Mouse (Mus musculus) liver, embryonic 16.5 days (tissue): ENCODE results near the gene Hmgb1. TPM values are rescaled to one million over a fixed set of nuclear protein-coding genes. Genes with fewer than 3 reads are reported as not detected.

Experiments used
- ATAC-seq: fragments of 200-750 bp; cut with Nextera tagmentation; 2 replicates; pipeline ENCODE4 v1.8.0; 2017; ENCODE audit warnings: low read depth, mild to moderate bottlenecking, moderate number of reproducible peaks, moderate library complexity
- H3K27ac ChIP-seq: fragments of 300-500 bp; sonication (generic); 2 replicates; pipeline ENCODE4 v1.5.1; 2014; ENCODE audit warnings: mild to moderate bottlenecking, low read length
- H3K27me3 ChIP-seq: fragments of 300-500 bp; sonication (generic); 2 replicates; pipeline ENCODE4 v1.6.1; 2014; ENCODE audit warnings: low read depth, low read length, mixed read lengths; ENCODE audit not compliant: control insufficient read depth, insufficient read depth
- H3K36me3 ChIP-seq: fragments of 300-500 bp; sonication (generic); 2 replicates; pipeline ENCODE4 v1.6.1; 2014; ENCODE audit warnings: mild to moderate bottlenecking; ENCODE audit not compliant: control insufficient read depth, insufficient read depth
- H3K4me1 ChIP-seq: fragments of 300-500 bp; sonication (generic); 2 replicates; pipeline ENCODE4 v1.6.1; 2014; ENCODE audit warnings: low read depth, low read length, mixed read lengths; ENCODE audit not compliant: control insufficient read depth
- H3K4me2 ChIP-seq: fragments of 300-500 bp; sonication (generic); 2 replicates; pipeline ENCODE4 v1.6.1; 2014; ENCODE audit warnings: low read depth, low read length, mixed read lengths
- H3K4me3 ChIP-seq: fragments of 300-500 bp; sonication (generic); 2 replicates; pipeline ENCODE4 v1.5.1; 2014; ENCODE audit warnings: low read depth, mild to moderate bottlenecking, low read length
- H3K9ac ChIP-seq: fragments of 300-500 bp; sonication (generic); 2 replicates; pipeline ENCODE4 v1.6.1; 2014; ENCODE audit warnings: low read depth, low read length
- H3K9me3 ChIP-seq: fragments of 300-500 bp; sonication (generic); replicated peaks from 2 replicates; pipeline ENCODE4 v1.6.1; 2016; ENCODE audit warnings: low read length; ENCODE audit not compliant: control insufficient read depth
- WGBS: fragments of 180-500 bp; shearing (Covaris S2); extraction: QIAGEN DNeasy Blood & Tissue Kit; methylation state at CpG from one replicate; pipeline ENCODE4 v1.1.7; 2014; ENCODE audit not compliant: insufficient replicate concordance; 5-methylcytosine and 5-hydroxymethylcytosine counted together
- polyA plus RNA-seq: library from polyadenylated mRNA; unstranded; fragments of >200 nt; fragmentation: Nextera tagmentation; extraction: Ambion mirVana; gene quantifications from 2 replicates; pipeline ENCODE4 v1.2.1, GENCODE M21; 2015

Hmgb1 gene
- 379 and 433 TPM in 2 replicates for polyA plus RNA-seq

DNA sequence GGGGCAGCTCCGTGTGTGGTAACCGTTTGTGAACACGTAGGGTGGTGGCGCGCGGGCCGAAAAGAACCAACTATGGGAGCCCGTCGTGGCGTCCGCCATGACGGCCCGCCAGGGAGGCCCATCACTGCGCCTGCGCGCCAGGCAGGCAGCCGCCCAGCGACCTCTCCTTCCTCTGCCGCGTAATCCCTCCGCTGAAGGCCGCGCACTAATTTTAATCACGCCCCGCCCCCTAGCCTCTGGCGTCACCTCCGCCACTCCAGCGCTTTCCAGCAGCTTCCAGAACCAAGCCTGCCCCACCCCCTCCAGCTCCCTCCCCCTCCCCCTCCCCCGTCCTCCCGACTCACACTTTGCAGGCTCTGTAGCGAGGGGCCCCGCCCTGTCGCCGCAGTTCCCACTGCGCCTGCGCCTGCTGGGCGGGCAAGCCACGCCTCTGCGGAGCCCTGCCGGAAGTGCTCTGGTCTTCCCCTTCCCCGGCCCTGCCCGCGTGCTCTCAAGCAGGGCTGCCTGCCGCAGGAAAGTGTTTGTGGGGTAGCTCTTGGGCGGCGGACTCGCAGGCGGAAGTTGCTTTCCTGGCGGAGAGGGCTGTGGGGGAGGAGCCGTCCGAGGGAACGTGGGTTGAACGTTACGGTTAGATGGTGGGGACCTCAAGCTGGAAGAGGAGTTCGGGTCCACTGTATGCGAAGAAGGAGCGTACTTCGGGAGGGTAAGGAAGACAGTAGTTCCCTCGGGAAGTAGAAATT is at the start of gene Hmgb1, which contains the start of gene Uspl1:
TSS of gene Hmgb1 (minus strand) at position 386 of the 740 bp plus-strand sequence.
TSS of gene Uspl1 (plus strand) at position 247 of the 740 bp plus-strand sequence.
- peak within 1 kb of the TSS; percentile 95 for H3K4me3 ChIP-seq

DNA sequence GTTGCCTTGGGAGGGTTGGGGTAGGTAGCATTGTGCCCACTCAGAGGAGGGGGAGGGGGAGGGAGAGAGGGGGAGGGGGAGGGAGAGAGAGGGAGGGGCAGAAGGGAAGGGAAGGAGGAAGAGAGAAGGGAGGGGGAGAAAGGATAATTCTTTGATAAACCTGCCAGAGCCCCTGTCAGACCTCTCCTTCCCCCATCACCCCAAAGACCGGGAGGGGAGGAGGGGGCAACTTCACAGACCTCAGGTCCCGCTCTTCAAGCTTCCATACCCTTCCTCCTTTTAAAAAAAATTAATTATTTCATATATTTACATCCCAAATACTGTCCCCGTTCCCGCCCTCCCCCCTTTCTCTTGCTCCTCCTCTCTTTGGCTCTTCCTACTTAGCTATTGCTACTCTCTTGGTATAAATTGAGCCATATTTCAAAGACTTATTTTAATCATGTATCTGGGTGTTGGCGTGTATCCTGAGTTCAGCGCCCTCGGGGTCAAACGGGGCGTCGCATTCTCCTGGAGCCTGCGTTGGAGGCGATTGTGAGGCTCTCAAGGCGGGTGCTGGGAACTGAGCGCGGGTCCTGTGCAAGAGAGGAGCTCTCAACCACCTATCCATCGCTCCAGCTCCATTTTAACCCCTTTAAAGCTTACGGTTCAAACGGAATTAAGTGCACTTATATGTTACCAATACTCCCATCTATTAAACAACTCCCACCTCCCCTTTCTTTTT is 45.5 kb upstream of the Hmgb1 start:
- H3K9me3 ChIP-seq: peaks cover 2% of the 10 kb centered on the region; the same call in 1 of the 2 replicates
- peak overlapping the region; percentile 62 for H3K9ac ChIP-seq
- H3K27me3 ChIP-seq: no peaks in the 10 kb centered on the region
- no peak for ATAC-seq
- peak overlapping the region; percentile 80 for H3K27ac ChIP-seq
- peak overlapping the region; percentile 63 for H3K4me3 ChIP-seq
- peak overlapping the region; percentile 78 for H3K4me2 ChIP-seq
- peaks cover 12% of the 10 kb centered on the region for H3K4me1 ChIP-seq
- 78% methylated on average over 18 of the region's 18 CpGs for WGBS
- H3K36me3 ChIP-seq: no peaks in the 10 kb centered on the region

More for the DNA sequence above, at the start of gene Hmgb1, which contains the start of gene Uspl1:
- Histone ChIP-seq H3K36me3 (peaks cover 5% of the 10 kb centered on the region), H3K4me2 (peak within 1 kb of the TSS; percentile 96), H3K27me3 (no peaks in the 10 kb centered on the region), H3K27ac (peak within 1 kb of the TSS; percentile 97), H3K9me3 (no peaks in the 10 kb centered on the region), H3K9ac (peak within 1 kb of the TSS; percentile 95), H3K4me1 (peaks cover 18% of the 10 kb centered on the region)
- under 1% methylated on average over 58 of the region's 59 CpGs for WGBS
- ATAC-seq: peak; percentile 93

DNA sequence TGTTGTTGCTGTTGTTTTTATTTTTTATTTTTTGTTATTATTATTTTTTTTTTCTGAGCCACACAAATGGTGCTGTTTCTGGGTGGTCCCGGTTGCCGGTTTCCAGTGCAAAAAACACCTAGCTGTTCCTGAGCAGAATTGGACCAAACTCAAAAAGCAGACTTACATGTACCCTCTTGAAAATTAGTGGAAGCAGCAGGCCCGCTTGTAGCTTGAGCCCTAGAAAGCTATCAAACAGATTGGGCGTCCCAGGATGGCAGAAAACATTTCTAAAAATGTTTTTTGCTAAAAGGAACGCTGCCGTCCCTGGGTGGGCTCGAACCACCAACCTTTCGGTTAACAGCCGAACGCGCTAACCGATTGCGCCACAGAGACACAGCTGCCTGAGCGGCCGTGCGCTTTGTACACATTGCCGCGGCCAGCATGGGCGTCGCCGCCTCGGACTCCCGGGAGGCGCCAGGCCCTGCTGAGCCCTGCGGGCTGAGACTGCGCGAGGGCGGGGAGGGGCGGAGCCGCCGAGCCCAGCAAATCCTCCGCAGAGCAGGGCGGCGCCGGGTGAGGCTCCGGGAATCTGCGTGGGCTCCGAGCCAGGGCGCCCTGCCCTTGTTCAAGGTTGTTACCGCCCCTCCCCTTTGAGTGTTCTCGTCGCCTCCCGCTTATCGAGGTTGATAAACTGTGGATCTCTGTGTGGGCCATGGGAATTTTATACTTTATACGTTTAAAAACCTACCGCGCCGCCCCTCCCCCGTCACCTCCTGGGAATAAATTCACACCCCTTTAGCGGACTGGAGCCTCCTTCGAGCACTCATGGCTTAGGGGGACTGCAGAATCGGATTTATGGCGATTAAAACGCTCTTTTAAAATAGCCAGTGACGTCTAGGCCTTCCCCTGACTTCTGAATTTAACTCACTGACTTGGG is 44.7 kb upstream of the Hmgb1 start:
- Histone ChIP-seq H3K36me3 (no peaks in the 10 kb centered on the region), H3K27ac (peak overlapping the region; percentile 80), H3K9me3 (peaks cover 2% of the 10 kb centered on the region; the same call in 1 of the 2 replicates), H3K4me1 (peaks cover 12% of the 10 kb centered on the region), H3K4me2 (peak overlapping the region; percentile 78), H3K27me3 (no peaks in the 10 kb centered on the region), H3K4me3 (peak overlapping the region; percentile 63), H3K9ac (peak overlapping the region; percentile 62)
- peak; percentile 100 for ATAC-seq
- 3% methylated on average over 50 of the region's 55 CpGs for WGBS

- H3K36me3 ChIP-seq: no peaks in the 10 kb centered on the region
- no peak for ATAC-seq
- H3K27me3 ChIP-seq: no peaks in the 10 kb centered on the region
- no peak overlapping the region for H3K4me3 ChIP-seq
- H3K9ac ChIP-seq: no peak overlapping the region
- no peaks in the 10 kb centered on the region for H3K9me3 ChIP-seq
- no peak overlapping the region for H3K4me2 ChIP-seq
- H3K27ac ChIP-seq: no peak overlapping the region
- WGBS: 36% methylated on average over 7 of the region's 7 CpGs
- H3K4me1 ChIP-seq: peaks cover 10% of the 10 kb centered on the region
Observed at GRCm38 (mm10) chr5:149224666-149225065, 40.4 kb upstream of the Hmgb1 start.

GRCm38 (mm10) chr5:149221355-149221754 is 37.1 kb upstream of the Hmgb1 start:
- Histone ChIP-seq H3K4me3 (no peak overlapping the region), H3K9me3 (no peaks in the 10 kb centered on the region), H3K4me2 (no peak overlapping the region), H3K27ac (no peak overlapping the region), H3K36me3 (peaks cover 1% of the 10 kb centered on the region; the same call in 1 of the 2 replicates), H3K27me3 (no peaks in the 10 kb centered on the region), H3K4me1 (peaks cover 16% of the 10 kb centered on the region), H3K9ac (no peak overlapping the region)
- no peak for ATAC-seq
- WGBS: 57% methylated on average over 4 of the region's 4 CpGs

DNA sequence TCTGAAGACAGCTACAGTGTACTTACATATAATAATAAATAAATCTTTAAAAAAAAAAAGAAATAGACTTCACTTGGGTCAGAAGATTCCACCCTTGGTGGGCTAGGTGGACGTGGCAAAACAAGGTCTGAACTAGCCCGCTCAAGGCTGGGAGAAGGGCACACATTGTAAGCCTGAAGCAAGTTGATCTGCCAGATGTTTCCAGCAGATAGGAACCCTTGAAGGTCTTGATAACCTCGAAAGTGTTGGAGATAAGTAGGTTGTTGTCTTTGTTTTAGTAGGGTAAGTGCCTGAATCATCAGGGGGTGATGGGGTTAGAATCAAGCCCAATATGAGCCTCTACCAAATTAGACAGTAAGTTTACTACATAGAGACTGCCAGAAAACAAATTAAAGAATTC is 35.2 kb upstream of the Hmgb1 start:
- Histone ChIP-seq H3K4me1 (peaks cover 16% of the 10 kb centered on the region), H3K27me3 (no peaks in the 10 kb centered on the region), H3K36me3 (peaks cover 16% of the 10 kb centered on the region), H3K9ac (no peak overlapping the region), H3K9me3 (no peaks in the 10 kb centered on the region), H3K4me2 (no peak overlapping the region), H3K4me3 (no peak overlapping the region), H3K27ac (no peak overlapping the region)
- 18% methylated on average over 3 of the region's 3 CpGs for WGBS
- ATAC-seq: peak; percentile 74

DNA sequence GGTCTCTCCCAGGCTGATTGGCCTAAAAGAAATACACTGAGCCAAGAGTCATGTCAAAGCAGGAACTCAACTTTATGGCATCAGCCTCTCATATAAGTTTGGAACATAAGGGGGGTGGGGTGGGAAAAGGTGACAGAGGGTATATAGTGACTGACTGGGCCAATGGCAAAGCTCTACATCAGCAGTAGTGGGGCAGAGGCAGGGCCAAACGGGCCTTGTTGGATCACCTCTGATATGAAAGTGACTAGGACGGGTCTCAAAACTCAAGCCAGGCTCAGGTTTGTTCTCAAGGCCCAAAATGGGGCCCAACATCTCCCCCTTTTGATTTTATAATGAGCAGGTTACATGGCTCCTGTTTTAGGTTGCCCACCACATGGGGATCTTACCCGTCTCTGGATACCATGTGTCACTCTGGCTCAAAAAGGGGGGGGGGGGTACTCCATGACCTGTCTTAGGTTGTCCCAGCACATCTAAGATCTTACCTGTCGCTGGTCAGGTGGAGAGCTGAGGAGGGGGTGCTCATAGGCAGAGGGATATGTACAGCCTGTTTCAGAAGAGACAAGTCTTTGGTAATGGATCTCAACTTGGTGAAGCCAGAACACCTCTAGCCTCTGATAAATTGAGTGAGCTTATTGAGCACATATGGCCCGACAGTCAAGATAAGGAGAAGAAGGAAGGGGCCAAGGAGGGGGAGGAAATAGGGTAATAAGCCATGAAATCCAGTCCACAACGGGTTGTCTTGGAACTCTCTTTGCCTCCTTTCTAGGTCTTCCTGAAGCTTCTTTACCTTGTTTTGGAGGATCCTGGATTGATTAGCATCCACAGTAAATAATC is 33.5 kb upstream of the Hmgb1 start:
- ATAC-seq: peak; percentile 41
- Histone ChIP-seq H3K4me3 (no peak overlapping the region), H3K9me3 (no peaks in the 10 kb centered on the region), H3K27ac (no peak overlapping the region), H3K9ac (no peak overlapping the region), H3K27me3 (no peaks in the 10 kb centered on the region), H3K36me3 (peaks cover 34% of the 10 kb centered on the region), H3K4me1 (peaks cover 16% of the 10 kb centered on the region), H3K4me2 (peak overlapping the region; percentile 25; the same call in 1 of the 2 replicates)
- WGBS: 45% methylated on average over 6 of the region's 6 CpGs

GRCm38 (mm10) chr5:149215540-149215939 is 31.3 kb upstream of the Hmgb1 start:
- no peak for ATAC-seq
- no peak overlapping the region for H3K9ac ChIP-seq
- no peak overlapping the region for H3K4me2 ChIP-seq
- no peaks in the 10 kb centered on the region for H3K9me3 ChIP-seq
- H3K36me3 ChIP-seq: peaks cover 41% of the 10 kb centered on the region
- peaks cover 16% of the 10 kb centered on the region for H3K4me1 ChIP-seq
- WGBS: 97% methylated on average over 7 of the region's 7 CpGs
- no peak overlapping the region for H3K27ac ChIP-seq
- H3K27me3 ChIP-seq: no peaks in the 10 kb centered on the region
- H3K4me3 ChIP-seq: no peak overlapping the region
